Mouse (Mus musculus): Measurements from ENCODE around the gene Timp2.

Gene Timp2

GRCm38 (mm10) chr11:118289999-118290889, 65.3 kb downstream of the Timp2 start, which contains the start of gene Usp36:
Usp36 (minus strand) TSS chr11:118290244.
- peak; percentile 100 for DNase-seq (ENCODE audit: low spot score)

GRCm38 (mm10) chr11:118289562-118289961, 66.0 kb downstream of the Timp2 start:
- no peak for DNase-seq (ENCODE audit: low spot score)

GRCm38 (mm10) chr11:118289037-118289511, 66.5 kb downstream of the Timp2 start:
- DNase-seq (ENCODE audit: low spot score): no peak

- no peak for DNase-seq (ENCODE audit: low spot score)
Measured at GRCm38 (mm10) chr11:118287573-118287972, 68.0 kb downstream of the Timp2 start.

- DNase-seq (ENCODE audit: low spot score): no peak
Measured at GRCm38 (mm10) chr11:118286434-118286833, 69.1 kb downstream of the Timp2 start.

GRCm38 (mm10) chr11:118285791-118286190, 69.7 kb downstream of the Timp2 start:
- no peak for DNase-seq (ENCODE audit: low spot score)

GRCm38 (mm10) chr11:118280218-118280617, 75.3 kb downstream of the Timp2 start:
- DNase-seq (ENCODE audit: low spot score): no peak

GRCm38 (mm10) chr11:118276328-118276727, 79.2 kb downstream of the Timp2 start:
- DNase-seq (ENCODE audit: low spot score): no peak

- no peak for DNase-seq (ENCODE audit: low spot score)
Measured at GRCm38 (mm10) chr11:118275092-118275491, 80.4 kb downstream of the Timp2 start.

GRCm38 (mm10) chr11:118269827-118270226, 85.7 kb downstream of the Timp2 start:
- no peak for DNase-seq (ENCODE audit: low spot score)

- no peak for DNase-seq (ENCODE audit: low spot score)
Measured at GRCm38 (mm10) chr11:118266666-118267046, 88.9 kb downstream of the Timp2 start.

- DNase-seq (ENCODE audit: low spot score): no peak
Measured at GRCm38 (mm10) chr11:118266044-118266665, 89.4 kb downstream of the Timp2 start.

GRCm38 (mm10) chr11:118265621-118266020, 89.9 kb downstream of the Timp2 start:
- DNase-seq (ENCODE audit: low spot score): no peak

GRCm38 (mm10) chr11:118263146-118263545, 92.4 kb downstream of the Timp2 start:
- DNase-seq (ENCODE audit: low spot score): no peak

- DNase-seq (ENCODE audit: low spot score): no peak
Measured at GRCm38 (mm10) chr11:118260081-118260480, 95.5 kb downstream of the Timp2 start.

- DNase-seq (ENCODE audit: low spot score): no peak
Measured at GRCm38 (mm10) chr11:118259580-118259979, 96.0 kb downstream of the Timp2 start.

GRCm38 (mm10) chr11:118256371-118256770, 99.2 kb downstream of the Timp2 start:
- DNase-seq (ENCODE audit: low spot score): peak; percentile 33

GRCm38 (mm10) chr11:118254159-118254951, 101.2 kb downstream of the Timp2 start:
- peak; percentile 43 for DNase-seq (ENCODE audit: low spot score)

GRCm38 (mm10) chr11:118253447-118254158, 101.9 kb downstream of the Timp2 start:
- DNase-seq (ENCODE audit: low spot score): no peak

All from ovary, adult 18-20 months (tissue).